Mouse (Mus musculus): ENCODE data around the gene Golga3. TPM values are rescaled to one million over a fixed set of nuclear protein-coding genes. Genes with fewer than 3 reads are reported as not detected.

The Golga3 gene
- polyA plus RNA-seq, 1 experiment from 2014 or later, result 13.4 TPM

- H3K4me2 ChIP-seq, result peak overlapping the region; percentile 70
- H3K27ac ChIP-seq, result no peak overlapping the region
- no peaks in the 10 kb centered on the region for H3K27me3 ChIP-seq
- peaks cover 18% of the 10 kb centered on the region for H3K4me1 ChIP-seq (replicated peaks)
- H3K4me3 ChIP-seq, result peak overlapping the region; percentile 83
- WGBS, result 43% methylated on average over 13 of the region's 13 CpGs
- H3K9me3 ChIP-seq (replicated peaks), result no peaks in the 10 kb centered on the region
- no peak for ATAC-seq (replicated peaks; ENCODE audit: insufficient number of reproducible peaks, insufficient read depth, low FRiP score, low read depth)
- peaks cover 22% of the 10 kb centered on the region for H3K36me3 ChIP-seq
- H3K9ac ChIP-seq, result peak overlapping the region; percentile 94
Measured at GRCm38 (mm10) chr5:110231638-110232037, 55.1 kb downstream of the Golga3 start.

GRCm38 (mm10) chr5:110232346-110232745 is 55.8 kb downstream of the Golga3 start:
- Histone ChIP-seq H3K27me3 (no peaks in the 10 kb centered on the region), H3K36me3 (peaks cover 25% of the 10 kb centered on the region), H3K4me2 (peak overlapping the region; percentile 70; the same call in 1 of the 2 replicates), H3K27ac (no peak overlapping the region), H3K4me1 (replicated peaks) (peaks cover 18% of the 10 kb centered on the region), H3K9ac (no peak overlapping the region), H3K9me3 (replicated peaks) (no peaks in the 10 kb centered on the region), H3K4me3 (peak overlapping the region; percentile 83; the same call in 1 of the 2 replicates)
- 75% methylated on average over 6 of the region's 6 CpGs for WGBS
- no peak for ATAC-seq (replicated peaks; ENCODE audit: insufficient number of reproducible peaks, insufficient read depth, low FRiP score, low read depth)

- WGBS, result 77% methylated on average over 2 of the region's 2 CpGs
- no peaks in the 10 kb centered on the region for H3K4me1 ChIP-seq (replicated peaks)
- H3K9me3 ChIP-seq (replicated peaks), result no peaks in the 10 kb centered on the region
- H3K4me2 ChIP-seq, result no peak overlapping the region
- ATAC-seq (replicated peaks; ENCODE audit: insufficient number of reproducible peaks, insufficient read depth, low FRiP score, low read depth), result no peak
- peaks cover 85% of the 10 kb centered on the region for H3K36me3 ChIP-seq
- H3K27me3 ChIP-seq, result no peaks in the 10 kb centered on the region
- no peak overlapping the region for H3K27ac ChIP-seq
- H3K4me3 ChIP-seq, result no peak overlapping the region
- H3K9ac ChIP-seq, result no peak overlapping the region
Measured at GRCm38 (mm10) chr5:110244091-110244490, 67.6 kb downstream of the Golga3 start.

- Histone ChIP-seq H3K36me3 (peaks cover 26% of the 10 kb centered on the region), H3K9ac (no peak overlapping the region), H3K9me3 (replicated peaks) (no peaks in the 10 kb centered on the region), H3K4me2 (no peak overlapping the region), H3K4me1 (replicated peaks) (peaks cover 5% of the 10 kb centered on the region), H3K27me3 (no peaks in the 10 kb centered on the region), H3K27ac (no peak overlapping the region), H3K4me3 (no peak overlapping the region)
- WGBS, result 85% methylated on average over 4 of the region's 4 CpGs
- no peak for ATAC-seq (replicated peaks; ENCODE audit: insufficient number of reproducible peaks, insufficient read depth, low FRiP score, low read depth)
Measured at GRCm38 (mm10) chr5:110266941-110267340, 90.4 kb downstream of the Golga3 start.

GRCm38 (mm10) chr5:110269141-110270101 is 92.9 kb downstream of the Golga3 start, which contains the start of gene Pgam5:
Gene Pgam5 (minus strand): TSS chr5:110269913.
- ATAC-seq (replicated peaks; ENCODE audit: insufficient number of reproducible peaks, insufficient read depth, low FRiP score, low read depth), result peak; percentile 77
- peaks cover 5% of the 10 kb centered on the region for H3K4me1 ChIP-seq (replicated peaks)
- peaks cover 23% of the 10 kb centered on the region for H3K36me3 ChIP-seq
- WGBS, result 1% methylated on average over 65 of the region's 66 CpGs
- H3K27ac ChIP-seq, result peak within 1 kb of the TSS; percentile 69
- H3K4me2 ChIP-seq, result peak within 1 kb of the TSS; percentile 77
- peak within 1 kb of the TSS; percentile 89 for H3K9ac ChIP-seq
- peak within 1 kb of the TSS; percentile 97 for H3K4me3 ChIP-seq
- no peaks in the 10 kb centered on the region for H3K27me3 ChIP-seq
- no peaks in the 10 kb centered on the region for H3K9me3 ChIP-seq (replicated peaks)

GRCm38 (mm10) chr5:110270242-110270641 is 93.7 kb downstream of the Golga3 start:
- Histone ChIP-seq H3K27me3 (no peaks in the 10 kb centered on the region), H3K9ac (no peak overlapping the region), H3K36me3 (peaks cover 15% of the 10 kb centered on the region), H3K9me3 (replicated peaks) (no peaks in the 10 kb centered on the region), H3K4me1 (replicated peaks) (peaks cover 5% of the 10 kb centered on the region), H3K4me2 (no peak overlapping the region), H3K27ac (no peak overlapping the region), H3K4me3 (no peak overlapping the region)
- ATAC-seq (replicated peaks; ENCODE audit: insufficient number of reproducible peaks, insufficient read depth, low FRiP score, low read depth), result no peak
- 95% methylated on average over 6 of the region's 6 CpGs for WGBS

- H3K4me1 ChIP-seq (replicated peaks), result no peaks in the 10 kb centered on the region
- H3K4me2 ChIP-seq, result no peak overlapping the region
- no peak overlapping the region for H3K9ac ChIP-seq
- H3K9me3 ChIP-seq (replicated peaks), result no peaks in the 10 kb centered on the region
- H3K36me3 ChIP-seq, result no peaks in the 10 kb centered on the region
- 80% methylated on average over 4 of the region's 4 CpGs for WGBS
- H3K4me3 ChIP-seq, result no peak overlapping the region
- no peaks in the 10 kb centered on the region for H3K27me3 ChIP-seq
- no peak for ATAC-seq (replicated peaks; ENCODE audit: insufficient number of reproducible peaks, insufficient read depth, low FRiP score, low read depth)
- no peak overlapping the region for H3K27ac ChIP-seq
Measured at GRCm38 (mm10) chr5:110274147-110274546, 97.6 kb downstream of the Golga3 start.

- ATAC-seq (replicated peaks; ENCODE audit: insufficient number of reproducible peaks, insufficient read depth, low FRiP score, low read depth), result no peak
- H3K27ac ChIP-seq, result no peak overlapping the region
- H3K36me3 ChIP-seq, result no peaks in the 10 kb centered on the region
- no peak overlapping the region for H3K4me2 ChIP-seq
- no peaks in the 10 kb centered on the region for H3K9me3 ChIP-seq (replicated peaks)
- no peak overlapping the region for H3K4me3 ChIP-seq
- no peak overlapping the region for H3K9ac ChIP-seq
- H3K4me1 ChIP-seq (replicated peaks), result no peaks in the 10 kb centered on the region
- WGBS, result 56% methylated on average over 2 of the region's 2 CpGs
- no peaks in the 10 kb centered on the region for H3K27me3 ChIP-seq
Measured at GRCm38 (mm10) chr5:110274846-110275245, 98.3 kb downstream of the Golga3 start.

Other genes with a start within 250 kb of the Golga3 start
- gene Zfp932, start 180.2 kb upstream of the Golga3 start, polyA plus RNA-seq (2015; fragmentation: Nextera tagmentation; extraction: Ambion mirVana), result 8.6 and 9.8 TPM in 2 replicates
- gene Gm17655, start 104.2 kb upstream of the Golga3 start, polyA plus RNA-seq (2015; fragmentation: Nextera tagmentation; extraction: Ambion mirVana), result 1.00 and 2.9 TPM in 2 replicates
- 0.16 and 0.87 TPM in 2 replicates for gene Gm35315, start 82.3 kb upstream of the Golga3 start, polyA plus RNA-seq (2015; fragmentation: Nextera tagmentation; extraction: Ambion mirVana)
- gene Plcxd1, start 76.7 kb upstream of the Golga3 start, polyA plus RNA-seq (2015; fragmentation: Nextera tagmentation; extraction: Ambion mirVana), result 0.55 and 1.1 TPM in 2 replicates
- gene Gtpbp6, start 68.5 kb upstream of the Golga3 start, polyA plus RNA-seq (2015; fragmentation: Nextera tagmentation; extraction: Ambion mirVana), result 18.6 and 25.0 TPM in 2 replicates
- 2.9 and 3.2 TPM in 2 replicates for gene Zfp605, start 66.6 kb upstream of the Golga3 start, polyA plus RNA-seq (2015; fragmentation: Nextera tagmentation; extraction: Ambion mirVana)
- 25.9 and 30.2 TPM in 2 replicates for gene Chfr, start 40.9 kb upstream of the Golga3 start, polyA plus RNA-seq (2015; fragmentation: Nextera tagmentation; extraction: Ambion mirVana)
- 16.8 and 19.9 TPM in 2 replicates for gene Ankle2, start 54.3 kb downstream of the Golga3 start, polyA plus RNA-seq (2015; fragmentation: Nextera tagmentation; extraction: Ambion mirVana)
- 40.2 and 49.7 TPM in 2 replicates for gene Pgam5, start 93.2 kb downstream of the Golga3 start, polyA plus RNA-seq (2015; fragmentation: Nextera tagmentation; extraction: Ambion mirVana)
- 17.6 and 23.9 TPM in 2 replicates for gene Pxmp2, start 109.5 kb downstream of the Golga3 start, polyA plus RNA-seq (2015; fragmentation: Nextera tagmentation; extraction: Ambion mirVana)
- gene Pole, start 109.6 kb downstream of the Golga3 start, polyA plus RNA-seq (2015; fragmentation: Nextera tagmentation; extraction: Ambion mirVana), result 13.0 and 17.3 TPM in 2 replicates
- gene P2rx2, start 166.5 kb downstream of the Golga3 start, polyA plus RNA-seq (2015; fragmentation: Nextera tagmentation; extraction: Ambion mirVana), result 0.50 and 0.68 TPM in 2 replicates
- not detected in 2 replicates for gene Lrcol1, start 168.0 kb downstream of the Golga3 start, polyA plus RNA-seq (2015; fragmentation: Nextera tagmentation; extraction: Ambion mirVana)

All from heart, embryonic 15.5 days (tissue).